Mouse (Mus musculus) cortical plate, adult 2 months (tissue): ENCODE results near the gene Tmem203.

Experiments
- CTCF ChIP-seq: fragments of 200-500 bp; IDR thresholded peaks from 2 replicates; pipeline ENCODE4 v1.5.1; 2011; ENCODE audit warnings: mild to moderate bottlenecking, control low read depth, low read length; ENCODE audit not compliant: insufficient read depth; ENCODE audit errors: extremely low read depth
- POLR2A ChIP-seq: fragments of 200-500 bp; IDR thresholded peaks from 2 replicates; pipeline ENCODE4 v1.6.1; 2011; ENCODE audit warnings: mild to moderate bottlenecking, low read length, control low read depth; ENCODE audit not compliant: insufficient read depth; ENCODE audit errors: extremely low read depth

- TF ChIP-seq CTCF, result no peak
- no peak for TF ChIP-seq POLR2A
Observed at GRCm38 (mm10) chr2:25291184-25292053, 36.2 kb downstream of the Tmem203 start.
